Mouse (Mus musculus) lung, postnatal 4 days (tissue): ENCODE data around the gene Gm45062.
"Not testable (repeated sequence)": the region's sequence is repeated elsewhere in the genome, so short reads cannot be mapped to it uniquely, and the experiment has no call there.

ENCODE experiments used
- DNase-seq, 2 experiments: peaks; one replicate each; pipeline ENCODE4 v3.0.0; 2021

The Gm45062 gene

GRCm38 (mm10) chr6:8509961-8510863 lies 251.0 kb downstream of the Gm45062 start:
- peak in 1 of 2 experiments; percentile 51 for DNase-seq

GRCm38 (mm10) chr6:8510864-8511428 lies 251.7 kb downstream of the Gm45062 start:
- DNase-seq: no peak

- no peak for DNase-seq
Measured at GRCm38 (mm10) chr6:8511447-8511846, 252.2 kb downstream of the Gm45062 start.

GRCm38 (mm10) chr6:8512416-8512815 lies 253.2 kb downstream of the Gm45062 start:
- DNase-seq: no peak

GRCm38 (mm10) chr6:8519687-8520086 lies 260.4 kb downstream of the Gm45062 start:
- peak in 1 of 2 experiments; percentile 26 for DNase-seq

- no peak for DNase-seq
Measured at GRCm38 (mm10) chr6:8521231-8521630, 262.0 kb downstream of the Gm45062 start.

GRCm38 (mm10) chr6:8524717-8525116 lies 265.5 kb downstream of the Gm45062 start:
- DNase-seq: no peak

GRCm38 (mm10) chr6:8531104-8531894 lies 272.0 kb downstream of the Gm45062 start:
- no peak for DNase-seq

GRCm38 (mm10) chr6:8536944-8537343 lies 277.7 kb downstream of the Gm45062 start:
- DNase-seq: no peak

GRCm38 (mm10) chr6:8541531-8541930 lies 282.3 kb downstream of the Gm45062 start:
- not testable (repeated sequence) for DNase-seq

GRCm38 (mm10) chr6:8544822-8545221 lies 285.6 kb downstream of the Gm45062 start:
- DNase-seq: no peak

GRCm38 (mm10) chr6:8545780-8546179 lies 286.5 kb downstream of the Gm45062 start:
- no peak for DNase-seq

GRCm38 (mm10) chr6:8551155-8551554 lies 291.9 kb downstream of the Gm45062 start:
- no peak for DNase-seq

GRCm38 (mm10) chr6:8556849-8557571 lies 297.8 kb downstream of the Gm45062 start:
- DNase-seq: no peak

GRCm38 (mm10) chr6:8560682-8561081 lies 301.4 kb downstream of the Gm45062 start:
- DNase-seq: no peak

- no peak for DNase-seq
Measured at GRCm38 (mm10) chr6:8582377-8582776, 323.1 kb downstream of the Gm45062 start.

GRCm38 (mm10) chr6:8583892-8584291 lies 324.6 kb downstream of the Gm45062 start:
- no peak for DNase-seq

- DNase-seq: no peak
Measured at GRCm38 (mm10) chr6:8591665-8592064, 332.4 kb downstream of the Gm45062 start.

- no peak for DNase-seq
Measured at GRCm38 (mm10) chr6:8617369-8617768, 358.1 kb downstream of the Gm45062 start.

GRCm38 (mm10) chr6:8619582-8620350 lies 360.5 kb downstream of the Gm45062 start:
- no peak for DNase-seq

- DNase-seq: no peak
Measured at GRCm38 (mm10) chr6:8623045-8623444, 363.8 kb downstream of the Gm45062 start.

- DNase-seq: no peak
Measured at GRCm38 (mm10) chr6:8628226-8628625, 369.0 kb downstream of the Gm45062 start.
